Mouse (Mus musculus) layer of hippocampus, adult 9-11 months (tissue): Measurements from ENCODE around the gene Wars2.

ENCODE experiments used
- DNase-seq: peaks from one replicate; pipeline ENCODE4 v3.0.0; 2022

The Wars2 gene

GRCm38 (mm10) chr3:99193576-99193975 lies 52.7 kb downstream of the Wars2 start:
- no peak for DNase-seq

GRCm38 (mm10) chr3:99203331-99203730 lies 62.5 kb downstream of the Wars2 start:
- DNase-seq, result no peak

GRCm38 (mm10) chr3:99208416-99208815 lies 67.5 kb downstream of the Wars2 start:
- DNase-seq, result no peak

- no peak for DNase-seq
These were observed 70.3 kb downstream of the Wars2 start for GRCm38 (mm10) chr3:99211105-99211698.

GRCm38 (mm10) chr3:99227807-99228206 lies 86.9 kb downstream of the Wars2 start:
- no peak for DNase-seq

GRCm38 (mm10) chr3:99233393-99234318 lies 92.8 kb downstream of the Wars2 start:
- no peak for DNase-seq

GRCm38 (mm10) chr3:99234319-99234869 lies 93.5 kb downstream of the Wars2 start:
- no peak for DNase-seq

GRCm38 (mm10) chr3:99235116-99235803 lies 94.4 kb downstream of the Wars2 start:
- DNase-seq, result no peak

GRCm38 (mm10) chr3:99235804-99236755 lies 95.2 kb downstream of the Wars2 start:
- no peak for DNase-seq

- DNase-seq, result no peak
These were observed 97.8 kb downstream of the Wars2 start for GRCm38 (mm10) chr3:99238691-99239090.

- DNase-seq, result no peak
These were observed 98.6 kb downstream of the Wars2 start for GRCm38 (mm10) chr3:99239301-99240045.

- DNase-seq, result no peak
These were observed 99.4 kb downstream of the Wars2 start, which contains the start of gene Tbx15 for GRCm38 (mm10) chr3:99240213-99240720. Tbx15 (plus strand) TSS chr3:99240381.

- DNase-seq, result no peak
These were observed 100.2 kb downstream of the Wars2 start for GRCm38 (mm10) chr3:99240811-99241738.

- no peak for DNase-seq
These were observed 101.6 kb downstream of the Wars2 start for GRCm38 (mm10) chr3:99242481-99242880.

GRCm38 (mm10) chr3:99245341-99245740 lies 104.5 kb downstream of the Wars2 start:
- no peak for DNase-seq

- no peak for DNase-seq
These were observed 105.8 kb downstream of the Wars2 start for GRCm38 (mm10) chr3:99246629-99247028.

GRCm38 (mm10) chr3:99247586-99247985 lies 106.7 kb downstream of the Wars2 start:
- DNase-seq, result no peak

- DNase-seq, result no peak
These were observed 107.3 kb downstream of the Wars2 start for GRCm38 (mm10) chr3:99247996-99248801.
